Mouse (Mus musculus): ENCODE results near the gene Gpr137c.

Gene Gpr137c

GRCm38 (mm10) chr14:45219281-45220089 is at the start of gene Gpr137c:
Gene Gpr137c (plus strand): TSS chr14:45219717.
- peak; percentile 95 for DNase-seq

- DNase-seq = no peak
These were observed 47.3 kb upstream of the Gpr137c start for GRCm38 (mm10) chr14:45172260-45172659.

- no peak for DNase-seq
These were observed 44.3 kb upstream of the Gpr137c start for GRCm38 (mm10) chr14:45175012-45175740.

- DNase-seq = no peak
These were observed 40.3 kb upstream of the Gpr137c start for GRCm38 (mm10) chr14:45179186-45179585.

- DNase-seq = no peak
These were observed 39.9 kb upstream of the Gpr137c start for GRCm38 (mm10) chr14:45179606-45180005.

- DNase-seq = no peak
These were observed 37.9 kb upstream of the Gpr137c start for GRCm38 (mm10) chr14:45181611-45182010.

- DNase-seq = no peak
These were observed 28.5 kb upstream of the Gpr137c start for GRCm38 (mm10) chr14:45190999-45191398.

- no peak for DNase-seq
These were observed 18.9 kb upstream of the Gpr137c start for GRCm38 (mm10) chr14:45200607-45201006.

- DNase-seq = no peak
These were observed 8.8 kb upstream of the Gpr137c start for GRCm38 (mm10) chr14:45210683-45211082.

GRCm38 (mm10) chr14:45211431-45211830 is 8.1 kb upstream of the Gpr137c start:
- DNase-seq = no peak

GRCm38 (mm10) chr14:45216711-45217340 is 2.7 kb upstream of the Gpr137c start:
- DNase-seq = no peak

- DNase-seq = no peak
These were observed 1.8 kb upstream of the Gpr137c start for GRCm38 (mm10) chr14:45217693-45218092.

GRCm38 (mm10) chr14:45220090-45220956 is 806 bp downstream of the Gpr137c start, which contains the start of gene Txndc16:
Gene Txndc16 (minus strand): TSS chr14:45220328.
- peak; percentile 90 for DNase-seq

GRCm38 (mm10) chr14:45220957-45221630 is 1.6 kb downstream of the Gpr137c start:
- no peak for DNase-seq

GRCm38 (mm10) chr14:45239042-45239441 is 19.5 kb downstream of the Gpr137c start:
- DNase-seq = no peak

- no peak for DNase-seq
These were observed 22.1 kb downstream of the Gpr137c start for GRCm38 (mm10) chr14:45241613-45242012.

GRCm38 (mm10) chr14:45251548-45252076 is 32.1 kb downstream of the Gpr137c start:
- no peak for DNase-seq

GRCm38 (mm10) chr14:45263831-45264592 is 44.5 kb downstream of the Gpr137c start:
- DNase-seq = no peak

- no peak for DNase-seq
These were observed 56.3 kb downstream of the Gpr137c start for GRCm38 (mm10) chr14:45275816-45276215.

- DNase-seq = no peak
These were observed 62.5 kb downstream of the Gpr137c start for GRCm38 (mm10) chr14:45282066-45282465.

GRCm38 (mm10) chr14:45291608-45292007 is 72.1 kb downstream of the Gpr137c start:
- DNase-seq = no peak

Data from right cerebral cortex, postnatal 4 days (tissue).